Mouse (Mus musculus) CH12.LX (cell line): ENCODE data around the gene Treml2. TPM values are rescaled to one million over a fixed set of nuclear protein-coding genes. Genes with fewer than 3 reads are reported as not detected.
A peak's percentile ranks its signal among the peaks of the same experiment; 100 is the strongest.
"Not testable (repeated sequence)": the region's sequence is repeated elsewhere in the genome, so short reads cannot be mapped to it uniquely, and the experiment has no call there.

Source experiments
- DNase-seq: peaks from one replicate; pipeline ENCODE4 v3.0.0-alpha.2; 2013; ENCODE audit errors: extremely low read depth
- H3K27ac ChIP-seq: 2 replicates; pipeline ENCODE4 v1.5.1; 2012; ENCODE audit warnings: low read depth, mild to moderate bottlenecking, control low read depth, moderate library complexity; ENCODE audit not compliant: insufficient read depth
- H3K27me3 ChIP-seq: replicated peaks from 2 replicates; pipeline ENCODE3; 2012; ENCODE audit warnings: inconsistent platforms
- H3K36me3 ChIP-seq, 2 experiments: replicated peaks in 1 of 2; 2 replicates each; pipeline versions ENCODE3 to v1.6.1; 2012; ENCODE audit warnings: inconsistent platforms in 1 of 2, low read length in 1 of 2, mild to moderate bottlenecking in 1 of 2, mixed read lengths in 1 of 2, moderate library complexity in 1 of 2; ENCODE audit not compliant: control insufficient read depth in 1 of 2, insufficient read depth in 1 of 2
- H3K4me1 ChIP-seq, 2 experiments: 2 replicates each; pipeline ENCODE4 v1.6.1; 2012; ENCODE audit warnings: inconsistent platforms in 1 of 2, moderate library complexity in 1 of 2; ENCODE audit not compliant: insufficient read depth in 2 of 2, control insufficient read depth in 1 of 2
- H3K4me2 ChIP-seq: 2 replicates; pipeline ENCODE4 v1.6.1; 2012; ENCODE audit warnings: low read depth, mild to moderate bottlenecking, control low read depth; ENCODE audit not compliant: poor library complexity, insufficient read depth, severe bottlenecking
- H3K4me3 ChIP-seq, 3 experiments: fragments of 150-350 bp in 1 of 3; sonication (generic) in 1 of 3; replicated peaks in 1 of 3; 2 replicates each; pipeline versions ENCODE3 to v1.5.1; 2011 to 2012; ENCODE audit warnings: low read depth in 2 of 3, low read length in 2 of 3, mild to moderate bottlenecking in 2 of 3, moderate library complexity in 2 of 3, control low read depth in 1 of 3, improper control_type of control experiment in 1 of 3, inconsistent platforms in 1 of 3, mixed read lengths in 1 of 3; ENCODE audit not compliant: poor library complexity in 1 of 3
- H3K79me2 ChIP-seq: replicated peaks from 2 replicates; pipeline ENCODE4 v1.6.1; 2012; ENCODE audit warnings: mild to moderate bottlenecking, moderate library complexity; ENCODE audit not compliant: control insufficient read depth, poor library complexity, insufficient read depth, severe bottlenecking; ENCODE audit errors: extremely low read depth
- H3K9ac ChIP-seq: 2 replicates; pipeline ENCODE4 v1.6.1; 2012; ENCODE audit warnings: low read depth, mild to moderate bottlenecking, control low read depth, moderate library complexity; ENCODE audit not compliant: insufficient read depth
- H3K9me3 ChIP-seq: replicated peaks from 2 replicates; pipeline ENCODE3; 2012; ENCODE audit warnings: low read length, inconsistent platforms, mixed read lengths
- CHD2 ChIP-seq: IDR thresholded peaks from 2 replicates; pipeline ENCODE4 v1.6.1; 2011; ENCODE audit warnings: low read length, improper control_type of control experiment
- E2F4 ChIP-seq: IDR thresholded peaks from 2 replicates; pipeline ENCODE4 v1.6.1; 2011; ENCODE audit warnings: low read depth, low read length, improper control_type of control experiment; ENCODE audit not compliant: insufficient replicate concordance
- ELF1 ChIP-seq: IDR thresholded peaks from 2 replicates; pipeline ENCODE4 v1.6.1; 2014; ENCODE audit warnings: low read depth, mild to moderate bottlenecking, inconsistent platforms, low read length, improper control_type of control experiment
- EP300 ChIP-seq: IDR thresholded peaks from 2 replicates; pipeline ENCODE4 v1.6.1; 2011; ENCODE audit warnings: low read length, improper control_type of control experiment
- ETS1 ChIP-seq: conservative IDR thresholded peaks from 2 replicates; pipeline ENCODE4 v1.6.1; 2012; ENCODE audit warnings: low read depth, mild to moderate bottlenecking, inconsistent platforms, low read length, improper control_type of control experiment, moderate library complexity
- HCFC1 ChIP-seq: IDR thresholded peaks from 2 replicates; pipeline ENCODE4 v1.6.1; 2012; ENCODE audit warnings: low read depth, mild to moderate bottlenecking, inconsistent platforms, low read length, improper control_type of control experiment
- MAX ChIP-seq: IDR thresholded peaks from 2 replicates; pipeline ENCODE4 v1.6.1; 2011; ENCODE audit warnings: low read length, improper control_type of control experiment
- MAZ ChIP-seq: IDR thresholded peaks from 2 replicates; pipeline ENCODE4 v1.6.1; 2012; ENCODE audit warnings: low read depth, mild to moderate bottlenecking, inconsistent platforms, low read length, improper control_type of control experiment, moderate library complexity
- NELFE ChIP-seq: IDR thresholded peaks from 2 replicates; pipeline ENCODE4 v1.6.1; 2011; ENCODE audit warnings: low read depth, low read length, improper control_type of control experiment
- NRF1 ChIP-seq: IDR thresholded peaks from 2 replicates; pipeline ENCODE4 v1.6.1; 2014; ENCODE audit warnings: low read depth, mild to moderate bottlenecking, inconsistent platforms, low read length, improper control_type of control experiment, moderate library complexity
- PAX5 ChIP-seq: IDR thresholded peaks from 2 replicates; pipeline ENCODE4 v1.6.1; 2012; ENCODE audit warnings: low read length, inconsistent platforms, mixed read lengths
- POLR2A ChIP-seq: IDR thresholded peaks from 2 replicates; pipeline ENCODE4 v1.6.1; 2011; ENCODE audit warnings: low read depth, mild to moderate bottlenecking, improper control_type of control experiment, low read length
- POLR2AphosphoS2 ChIP-seq: IDR thresholded peaks from 2 replicates; pipeline ENCODE4 v1.6.1; 2011; ENCODE audit warnings: low read depth, low read length, improper control_type of control experiment
- RAD21 ChIP-seq: IDR thresholded peaks from 2 replicates; pipeline ENCODE4 v1.6.1; 2011; ENCODE audit warnings: low read depth, mild to moderate bottlenecking, low read length, improper control_type of control experiment, moderate library complexity
- SMC3 ChIP-seq: IDR thresholded peaks from 2 replicates; pipeline ENCODE4 v1.6.1; 2011; ENCODE audit warnings: low read depth, low read length, improper control_type of control experiment
- TBP ChIP-seq: conservative IDR thresholded peaks from 2 replicates; pipeline ENCODE4 v1.6.1; 2011; ENCODE audit warnings: low read depth, low read length, improper control_type of control experiment
- TCF12 ChIP-seq: IDR thresholded peaks from 2 replicates; pipeline ENCODE4 v1.6.1; 2014; ENCODE audit warnings: low read depth, mild to moderate bottlenecking, inconsistent platforms, low read length, improper control_type of control experiment
- UBTF ChIP-seq: IDR thresholded peaks from 2 replicates; pipeline ENCODE4 v1.6.1; 2012; ENCODE audit warnings: low read depth, mild to moderate bottlenecking, inconsistent platforms, low read length, improper control_type of control experiment, moderate library complexity
- USF1 ChIP-seq: IDR thresholded peaks from 2 replicates; pipeline ENCODE4 v1.6.1; 2014; ENCODE audit warnings: low read depth, mild to moderate bottlenecking, inconsistent platforms, low read length, improper control_type of control experiment
- USF2 ChIP-seq: conservative IDR thresholded peaks from 2 replicates; pipeline ENCODE4 v1.6.1; 2011; ENCODE audit warnings: low read depth, low read length, improper control_type of control experiment
- ZMIZ1 ChIP-seq: IDR thresholded peaks from 2 replicates; pipeline ENCODE4 v1.6.1; 2012; ENCODE audit warnings: low read depth, mild to moderate bottlenecking, inconsistent platforms, low read length, improper control_type of control experiment
- dilution Hi-C: fragments of 300-500 bp; cut with MboI; formaldehyde crosslinking; loops from 2 replicates; pipeline ENCODE4 v1.14.3; 2020; ENCODE audit warnings: low sequenced_read_pairs; ENCODE audit not compliant: extremely low pct_unique_long_range_greater_than_20kb, extremely low pct_ligation_motif_present
- in situ Hi-C: fragments of 300-500 bp; cut with MboI; formaldehyde crosslinking; loops from 3 replicates; pipeline ENCODE4 v1.14.3; 2019; ENCODE audit warnings: low sequenced_read_pairs, low pct_ligation_motif_present, low pct_unique_long_range_greater_than_20kb, mixed read lengths
- polyA plus RNA-seq: library from polyadenylated mRNA; unstranded; fragments of >175 nt; gene quantifications from 2 replicates; pipeline ENCODE4 v1.2.1, GENCODE M21; 2012; ENCODE audit warnings: low read depth; ENCODE audit not compliant: insufficient read length
- total RNA-seq, 2 experiments: library from RNA; depleted of rRNA; stranded (reverse); fragments of 300-350 nt in 1 of 2; fragments of >200 nt in 1 of 2; gene quantifications; 2 replicates each; pipeline ENCODE4 v1.2.3; 2012 to 2014

The Treml2 gene
- total and polyA plus RNA-seq, 3 experiments: 1.3 to 10.2 (median 5.5) TPM

GRCm38 (mm10) chr17:48300861-48301260 is 1.6 kb downstream of the Treml2 start (continued):
- no peak for TF ChIP-seq TCF12
- no peak for TF ChIP-seq MAX
- TF ChIP-seq CHD2: no peak

GRCm38 (mm10) chr17:48301792-48302191 is 2.5 kb downstream of the Treml2 start:
- Histone ChIP-seq H3K79me2 (no peaks in the 10 kb centered on the region), H3K27ac (no peak overlapping the region), H3K4me2 (no peak overlapping the region), H3K36me3 (peaks cover 0 to 27% of the 10 kb centered on the region in 2 experiments), H3K9me3 (no peaks in the 10 kb centered on the region), H3K9ac (no peak overlapping the region), H3K4me1 (peaks cover 15 to 44% of the 10 kb centered on the region in 2 experiments), H3K4me3 (no peak overlapping the region), H3K27me3 (no peaks in the 10 kb centered on the region)
- dilution Hi-C loops: no loop called here
- no peak for TF ChIP-seq UBTF
- no peak for TF ChIP-seq ZMIZ1
- no peak for TF ChIP-seq ETS1
- TF ChIP-seq POLR2AphosphoS2: no peak
- no peak for TF ChIP-seq NELFE
- TF ChIP-seq USF2: no peak
- TF ChIP-seq EP300: no peak
- TF ChIP-seq RAD21: no peak
- TF ChIP-seq TBP: no peak
- TF ChIP-seq SMC3: no peak
- no peak for TF ChIP-seq E2F4
- TF ChIP-seq HCFC1: no peak
- TF ChIP-seq PAX5: no peak
- no peak for TF ChIP-seq NRF1
- TF ChIP-seq POLR2A: no peak
- TF ChIP-seq USF1: no peak
- TF ChIP-seq MAZ: no peak
- in situ Hi-C loops: no loop called here
- no peak for DNase-seq

- Histone ChIP-seq H3K4me3 (no peak overlapping the region), H3K4me1 (peaks cover 0 to 12% of the 10 kb centered on the region in 2 experiments; a peak in 2 of 4 replicates), H3K27ac (no peak overlapping the region), H3K36me3 (peaks cover 0 to 32% of the 10 kb centered on the region in 2 experiments), H3K4me2 (no peak overlapping the region), H3K79me2 (no peaks in the 10 kb centered on the region), H3K27me3 (no peaks in the 10 kb centered on the region), H3K9me3 (no peaks in the 10 kb centered on the region), H3K9ac (no peak overlapping the region)
- dilution Hi-C loops: no loop called here
- in situ Hi-C loops: no loop called here
- TF ChIP-seq TBP (no peak), E2F4 (no peak), ZMIZ1 (no peak), POLR2AphosphoS2 (no peak), ELF1 (no peak), MAZ (no peak), POLR2A (no peak)
- no peak for DNase-seq
Measured at GRCm38 (mm10) chr17:48312124-48312523, 12.8 kb downstream of the Treml2 start.

GRCm38 (mm10) chr17:48315905-48316579 is 16.7 kb downstream of the Treml2 start, which contains the start of gene B430306N03Rik:
TSS of gene B430306N03Rik (plus strand) at chr17:48316141.
- H3K36me3 ChIP-seq, dilution Hi-C loops, H3K4me2 ChIP-seq, H3K9me3 ChIP-seq, H3K4me3 ChIP-seq, H3K9ac ChIP-seq, in situ Hi-C loops, H3K27ac ChIP-seq, H3K27me3 ChIP-seq, H3K79me2 ChIP-seq: not testable (repeated sequence)
- peak; percentile 47 for DNase-seq
- peaks cover 0 to 31% of the 10 kb centered on the region in 2 experiments; a peak in 2 of 4 replicates for H3K4me1 ChIP-seq
